Mouse (Mus musculus) left cerebral cortex, adult 11 months (tissue): ENCODE data around the gene Ppp2r1b.

Experiments used
- DNase-seq: peaks from one replicate; pipeline ENCODE4 v3.0.0; 2022; ENCODE audit warnings: low spot score

Ppp2r1b gene

GRCm38 (mm10) chr9:50919554-50919953 lies 74.5 kb downstream of the Ppp2r1b start:
- no peak for DNase-seq

DNA sequence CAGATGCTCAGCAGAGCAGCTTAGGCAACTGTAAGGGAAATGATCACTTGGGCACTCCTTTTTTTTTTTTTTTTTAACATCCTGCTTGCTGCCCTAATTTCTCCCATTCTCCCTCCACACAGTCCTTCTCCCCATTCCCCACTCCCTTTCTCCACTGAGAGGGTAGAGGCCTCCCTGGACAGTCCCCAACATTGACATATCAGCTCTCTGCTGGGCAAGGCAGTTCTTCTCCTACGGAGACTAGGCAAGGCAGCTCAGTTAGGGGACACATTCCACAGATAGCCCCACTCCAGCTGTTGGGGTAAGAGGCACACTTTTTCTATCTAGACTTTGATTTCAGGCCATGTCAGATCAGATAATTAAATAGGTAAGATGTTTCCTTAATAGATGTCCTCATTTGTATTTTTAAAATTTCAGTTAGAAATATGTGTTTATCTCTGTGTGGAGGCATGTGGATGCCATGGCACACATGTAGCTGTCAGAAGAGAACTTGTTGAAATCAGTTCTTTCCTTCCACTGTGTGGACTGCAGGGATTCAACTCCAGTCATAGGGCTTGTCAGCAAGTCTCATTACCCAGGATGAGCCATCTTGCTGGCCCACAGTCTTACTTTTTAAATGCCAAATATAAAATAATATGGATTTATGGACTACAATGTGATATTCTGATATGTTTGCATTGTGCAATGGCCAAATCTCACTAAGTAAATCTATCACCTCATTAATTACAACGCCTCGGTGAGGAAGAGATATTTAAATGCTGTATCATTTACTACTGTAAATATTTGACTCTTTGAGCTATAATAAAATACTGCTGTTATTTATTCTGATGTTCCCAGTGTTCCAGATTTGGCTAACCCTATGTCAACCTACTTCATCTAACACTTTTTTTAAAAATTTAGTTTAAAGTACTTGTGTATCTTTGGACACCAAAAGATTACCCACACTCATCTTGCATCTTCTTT lies 76.1 kb downstream of the Ppp2r1b start:
- no peak for DNase-seq

DNA sequence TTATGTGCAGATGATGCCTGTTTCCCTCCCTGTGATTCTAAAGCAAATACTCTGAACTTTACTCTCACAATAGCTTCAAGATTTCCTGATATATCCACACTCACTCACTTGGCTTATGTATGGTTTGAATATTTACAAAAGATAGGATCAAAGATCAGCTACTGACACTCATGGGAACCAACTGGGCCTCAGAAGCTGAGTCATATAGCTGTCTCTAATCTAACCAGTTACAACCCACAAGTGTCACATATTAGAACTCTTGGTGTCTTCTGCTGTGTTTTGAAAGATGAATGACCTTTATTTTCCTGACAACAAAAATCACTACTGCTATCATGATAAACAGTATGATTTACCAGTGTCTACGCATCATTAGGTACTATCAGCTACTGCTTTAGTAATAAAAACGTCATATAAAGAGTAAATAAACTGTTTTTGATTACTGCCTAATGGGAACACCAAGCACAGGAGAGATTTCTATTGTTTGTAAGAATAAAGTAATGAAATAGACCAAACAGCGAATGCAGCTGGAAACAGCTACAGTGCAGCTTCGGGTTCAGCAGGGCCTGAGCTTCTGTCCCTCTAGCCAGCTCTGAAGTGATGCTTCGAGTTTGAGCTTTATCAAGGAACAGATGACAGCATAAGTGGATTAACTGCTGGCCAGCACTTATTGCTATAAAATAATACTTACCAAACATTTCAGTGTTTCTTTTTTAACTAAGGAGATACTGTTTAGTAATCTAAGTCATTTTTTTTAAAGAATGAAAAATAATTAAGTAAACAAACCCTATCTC lies 77.5 kb downstream of the Ppp2r1b start:
- no peak for DNase-seq

DNA sequence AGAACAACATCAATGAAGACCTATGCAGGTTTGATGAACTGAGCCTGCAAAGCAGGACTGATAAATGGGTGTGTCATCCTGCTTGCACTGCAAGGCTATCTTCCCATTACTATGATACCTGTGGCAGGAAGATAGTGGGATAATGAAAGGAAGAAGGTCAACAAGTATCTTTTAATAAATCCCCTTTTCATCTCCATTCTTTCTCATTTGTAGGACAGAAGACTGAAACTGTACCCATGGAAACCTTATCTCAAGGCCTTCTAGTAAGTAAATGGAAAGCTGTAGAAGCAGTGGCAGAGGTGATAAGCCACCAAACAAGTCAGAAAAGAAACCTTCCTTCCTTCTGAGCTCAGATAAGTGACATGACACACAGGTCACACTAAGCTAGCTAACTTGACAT lies 79.4 kb downstream of the Ppp2r1b start:
- DNase-seq = no peak

DNA sequence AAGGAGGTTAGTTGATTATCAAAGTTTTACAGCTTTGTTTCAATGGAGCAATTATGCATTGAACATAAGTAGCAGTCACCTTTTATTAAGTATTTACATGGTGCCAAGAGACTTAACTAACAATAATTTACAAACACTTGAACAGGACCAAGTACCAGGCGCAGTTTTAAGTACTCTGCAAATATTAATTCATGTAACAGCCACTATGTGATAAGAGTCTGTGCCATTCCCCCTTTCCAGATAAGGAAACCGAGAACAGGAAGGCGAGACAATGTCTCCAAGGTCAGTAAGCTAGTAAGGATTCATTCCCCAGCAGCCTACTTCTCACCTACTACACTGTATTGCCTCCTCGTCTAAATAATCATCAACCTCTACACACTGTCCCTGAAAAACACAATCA lies 80.7 kb downstream of the Ppp2r1b start:
- DNase-seq = no peak

- DNase-seq = no peak
Observed at GRCm38 (mm10) chr9:50929986-50930385, 84.9 kb downstream of the Ppp2r1b start.

- no peak for DNase-seq
Observed at GRCm38 (mm10) chr9:50941804-50942401, 96.8 kb downstream of the Ppp2r1b start.

GRCm38 (mm10) chr9:50942711-50943110 lies 97.6 kb downstream of the Ppp2r1b start:
- no peak for DNase-seq
